Mouse (Mus musculus): Measurements from ENCODE around the gene Khnyn. TPM values are rescaled to one million over a fixed set of nuclear protein-coding genes. Genes with fewer than 3 reads are reported as not detected.

Khnyn gene
- polyA plus RNA-seq, 1 experiment from 2014 or later = 19.7 TPM

GRCm38 (mm10) chr14:55897671-55898070 lies 12.9 kb downstream of the Khnyn start:
- Histone ChIP-seq H3K9ac (no peak overlapping the region), H3K27ac (no peak overlapping the region), H3K4me3 (no peak overlapping the region), H3K9me3 (no peaks in the 10 kb centered on the region), H3K4me1 (peaks cover 14% of the 10 kb centered on the region), H3K4me2 (replicated peaks) (no peak overlapping the region), H3K36me3 (peaks cover 45% of the 10 kb centered on the region), H3K27me3 (replicated peaks) (no peaks in the 10 kb centered on the region)
- ATAC-seq (ENCODE audit: low FRiP score, low read depth) = no peak
- 93% methylated on average over 12 of the region's 12 CpGs for WGBS

GRCm38 (mm10) chr14:55898947-55899346 lies 14.2 kb downstream of the Khnyn start:
- Histone ChIP-seq H3K27me3 (replicated peaks) (no peaks in the 10 kb centered on the region), H3K4me3 (no peak overlapping the region), H3K27ac (no peak overlapping the region), H3K4me1 (peaks cover 14% of the 10 kb centered on the region), H3K9ac (0 out of 2 replicates have a peak overlapping the region, but pooled peaks have one; percentile 53), H3K36me3 (peaks cover 41% of the 10 kb centered on the region), H3K4me2 (replicated peaks) (peak overlapping the region; percentile 70), H3K9me3 (no peaks in the 10 kb centered on the region)
- WGBS = 89% methylated on average over 7 of the region's 7 CpGs
- ATAC-seq (ENCODE audit: low FRiP score, low read depth) = no peak

- WGBS = 2% methylated on average over 39 of the region's 39 CpGs
- H3K36me3 ChIP-seq = peaks cover 32% of the 10 kb centered on the region
- ATAC-seq (ENCODE audit: low FRiP score, low read depth) = peak; percentile 95
- H3K9me3 ChIP-seq = no peaks in the 10 kb centered on the region
- peaks cover 14% of the 10 kb centered on the region for H3K4me1 ChIP-seq
- peak within 1 kb of the TSS; percentile 37 for H3K4me3 ChIP-seq
- H3K27me3 ChIP-seq (replicated peaks) = no peaks in the 10 kb centered on the region
- peak within 1 kb of the TSS; percentile 53 for H3K9ac ChIP-seq
- H3K4me2 ChIP-seq (replicated peaks) = peak within 1 kb of the TSS; percentile 70
- 0 out of 2 replicates have a peak within 1 kb of the TSS, but pooled peaks have one; percentile 4 for H3K27ac ChIP-seq
These were observed 15.1 kb downstream of the Khnyn start, which contains the start of gene Sdr39u1 for GRCm38 (mm10) chr14:55899701-55900413. TSS of gene Sdr39u1 (minus strand) at chr14:55900293.

GRCm38 (mm10) chr14:55900414-55900755 lies 15.6 kb downstream of the Khnyn start:
- ATAC-seq (ENCODE audit: low FRiP score, low read depth) = peak; percentile 48

GRCm38 (mm10) chr14:55905518-55905917 lies 20.8 kb downstream of the Khnyn start:
- Histone ChIP-seq H3K4me3 (no peak overlapping the region), H3K27ac (no peak overlapping the region), H3K27me3 (replicated peaks) (no peaks in the 10 kb centered on the region), H3K9me3 (no peaks in the 10 kb centered on the region), H3K36me3 (no peaks in the 10 kb centered on the region), H3K9ac (no peak overlapping the region), H3K4me2 (replicated peaks) (no peak overlapping the region), H3K4me1 (peaks cover 4% of the 10 kb centered on the region; the same call in 1 of the 2 replicates)
- WGBS = 21% methylated on average over 1 of the region's 1 CpGs
- ATAC-seq (ENCODE audit: low FRiP score, low read depth) = no peak

More at GRCm38 (mm10) chr14:55900414-55900755, 15.6 kb downstream of the Khnyn start:
- Histone ChIP-seq H3K27me3 (replicated peaks) (no peaks in the 10 kb centered on the region), H3K36me3 (peaks cover 27% of the 10 kb centered on the region), H3K4me3 (peak overlapping the region; percentile 37), H3K9ac (peak overlapping the region; percentile 53), H3K4me1 (peaks cover 14% of the 10 kb centered on the region), H3K9me3 (no peaks in the 10 kb centered on the region), H3K27ac (0 out of 2 replicates have a peak overlapping the region, but pooled peaks have one; percentile 4), H3K4me2 (replicated peaks) (peak overlapping the region; percentile 70)
- WGBS = 6% methylated on average over 12 of the region's 12 CpGs

GRCm38 (mm10) chr14:55913406-55913805 lies 28.7 kb downstream of the Khnyn start:
- no peak for ATAC-seq (ENCODE audit: low FRiP score, low read depth)
- H3K9me3 ChIP-seq = no peaks in the 10 kb centered on the region
- no peaks in the 10 kb centered on the region for H3K4me1 ChIP-seq
- 62% methylated on average over 4 of the region's 4 CpGs for WGBS
- H3K4me2 ChIP-seq (replicated peaks) = no peak overlapping the region
- no peak overlapping the region for H3K9ac ChIP-seq
- H3K27ac ChIP-seq = no peak overlapping the region
- H3K36me3 ChIP-seq = no peaks in the 10 kb centered on the region
- H3K4me3 ChIP-seq = no peak overlapping the region
- no peaks in the 10 kb centered on the region for H3K27me3 ChIP-seq (replicated peaks)

GRCm38 (mm10) chr14:55918240-55919082 lies 33.7 kb downstream of the Khnyn start:
- 45% methylated on average over 14 of the region's 14 CpGs for WGBS
- Histone ChIP-seq H3K4me1 (no peaks in the 10 kb centered on the region), H3K4me3 (no peak overlapping the region), H3K9me3 (no peaks in the 10 kb centered on the region), H3K27me3 (replicated peaks) (no peaks in the 10 kb centered on the region), H3K9ac (no peak overlapping the region), H3K27ac (no peak overlapping the region), H3K4me2 (replicated peaks) (peak overlapping the region; percentile 44), H3K36me3 (no peaks in the 10 kb centered on the region)
- peak; percentile 70; the same call in 1 of the 2 replicates for ATAC-seq (ENCODE audit: low FRiP score, low read depth)

GRCm38 (mm10) chr14:55922475-55923232 lies 37.9 kb downstream of the Khnyn start:
- no peak for ATAC-seq (ENCODE audit: low FRiP score, low read depth)
- 81% methylated on average over 7 of the region's 7 CpGs for WGBS
- H3K4me3 ChIP-seq = no peak overlapping the region

GRCm38 (mm10) chr14:55926847-55927246 lies 42.1 kb downstream of the Khnyn start:
- Histone ChIP-seq H3K36me3 (no peaks in the 10 kb centered on the region), H3K27me3 (replicated peaks) (no peaks in the 10 kb centered on the region), H3K27ac (no peak overlapping the region), H3K4me1 (no peaks in the 10 kb centered on the region), H3K9ac (no peak overlapping the region), H3K9me3 (no peaks in the 10 kb centered on the region), H3K4me3 (no peak overlapping the region), H3K4me2 (replicated peaks) (no peak overlapping the region)
- ATAC-seq (ENCODE audit: low FRiP score, low read depth) = no peak
- 83% methylated on average over 4 of the region's 4 CpGs for WGBS

More at GRCm38 (mm10) chr14:55922475-55923232, 37.9 kb downstream of the Khnyn start:
- no peak overlapping the region for H3K27ac ChIP-seq
- no peaks in the 10 kb centered on the region for H3K36me3 ChIP-seq
- H3K9me3 ChIP-seq = no peaks in the 10 kb centered on the region
- H3K4me1 ChIP-seq = no peaks in the 10 kb centered on the region
- H3K4me2 ChIP-seq (replicated peaks) = no peak overlapping the region
- no peak overlapping the region for H3K9ac ChIP-seq
- H3K27me3 ChIP-seq (replicated peaks) = no peaks in the 10 kb centered on the region

GRCm38 (mm10) chr14:55929263-55929997 lies 44.7 kb downstream of the Khnyn start:
- H3K27me3 ChIP-seq (replicated peaks) = no peaks in the 10 kb centered on the region
- H3K4me3 ChIP-seq = no peak overlapping the region
- ATAC-seq (ENCODE audit: low FRiP score, low read depth) = no peak
- H3K27ac ChIP-seq = no peak overlapping the region
- no peaks in the 10 kb centered on the region for H3K4me1 ChIP-seq
- no peak overlapping the region for H3K9ac ChIP-seq
- H3K4me2 ChIP-seq (replicated peaks) = no peak overlapping the region
- H3K36me3 ChIP-seq = no peaks in the 10 kb centered on the region
- H3K9me3 ChIP-seq = no peaks in the 10 kb centered on the region
- WGBS = 83% methylated on average over 12 of the region's 12 CpGs

- no peaks in the 10 kb centered on the region for H3K9me3 ChIP-seq
- H3K4me1 ChIP-seq = no peaks in the 10 kb centered on the region
- no peaks in the 10 kb centered on the region for H3K36me3 ChIP-seq
- H3K4me3 ChIP-seq = no peak overlapping the region
- H3K27me3 ChIP-seq (replicated peaks) = no peaks in the 10 kb centered on the region
- 50% methylated on average over 7 of the region's 7 CpGs for WGBS
- ATAC-seq (ENCODE audit: low FRiP score, low read depth) = no peak
- no peak overlapping the region for H3K4me2 ChIP-seq (replicated peaks)
- H3K27ac ChIP-seq = no peak overlapping the region
- H3K9ac ChIP-seq = no peak overlapping the region
These were observed 48.8 kb downstream of the Khnyn start for GRCm38 (mm10) chr14:55933586-55933985.

All from neural tube, embryonic 12.5 days (tissue).